Mouse (Mus musculus) adrenal gland, postnatal 36 days (tissue): ENCODE results near the gene Cdkn1a. TPM values are rescaled to one million over a fixed set of nuclear protein-coding genes. Genes with fewer than 3 reads are reported as not detected.

ENCODE experiments used
- DNase-seq, 2 experiments: peaks; one replicate each; pipeline ENCODE4 v3.0.0; 2021; ENCODE audit warnings: mixed read lengths in 1 of 2
- total RNA-seq, 2 experiments: library from RNA; stranded (reverse); gene quantifications; 2 replicates each; pipeline ENCODE4 v1.2.3; 2021

Gene Cdkn1a
- total RNA-seq, 2 experiments from 2014 or later = 22.1 to 78.4 TPM

DNA sequence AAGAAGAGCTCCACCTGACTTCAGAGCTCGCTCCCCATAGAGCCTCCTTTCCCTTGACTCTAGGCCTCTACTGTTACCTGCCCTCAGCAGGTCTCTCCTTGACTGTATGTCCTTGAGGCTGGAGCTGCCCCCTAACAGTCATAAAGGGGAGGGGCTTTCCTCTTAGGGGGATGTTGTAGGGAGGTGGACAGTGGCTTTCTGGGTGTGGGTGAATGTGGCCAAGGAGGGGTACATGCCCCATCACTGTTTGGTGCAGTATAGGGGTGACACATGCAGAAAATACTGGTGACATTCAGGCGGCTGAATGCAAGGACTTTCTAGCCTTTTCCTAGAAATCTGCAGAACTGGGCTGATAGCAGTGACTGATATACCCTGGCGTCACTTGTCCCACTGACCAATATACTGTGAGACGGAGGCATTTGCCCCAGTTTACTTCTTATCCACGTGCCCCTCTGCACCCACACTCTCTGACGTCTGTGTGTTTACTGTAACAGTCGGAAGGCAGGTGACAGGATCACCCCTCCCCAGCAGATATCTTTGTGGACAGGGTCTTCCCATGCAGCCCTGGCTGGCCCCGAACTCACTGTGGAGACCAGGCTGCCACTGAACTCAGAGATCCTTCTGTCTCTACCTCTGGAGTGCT, 26.4 kb downstream of the Cdkn1a start:
- DNase-seq = no peak

DNA sequence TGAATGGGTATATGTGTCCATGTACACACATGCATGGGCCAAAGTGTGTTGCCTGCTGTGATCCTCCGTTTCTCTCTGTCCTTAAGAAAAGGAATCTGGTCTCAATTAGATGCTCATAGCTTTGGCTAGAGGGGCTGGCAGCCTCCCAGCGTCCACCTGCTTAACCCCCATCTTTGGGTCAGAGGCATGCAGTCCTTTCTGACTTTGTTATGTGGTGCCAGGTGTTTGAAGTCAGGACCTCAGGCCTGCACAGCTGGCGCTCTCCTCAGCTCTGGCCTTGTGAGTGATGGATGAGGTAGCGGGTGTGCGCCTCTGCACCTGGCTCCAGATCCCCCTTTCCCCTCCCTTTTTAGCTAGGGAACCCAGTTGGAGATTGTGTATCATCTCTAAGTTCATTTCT, 27.3 kb downstream of the Cdkn1a start:
- DNase-seq = no peak

DNA sequence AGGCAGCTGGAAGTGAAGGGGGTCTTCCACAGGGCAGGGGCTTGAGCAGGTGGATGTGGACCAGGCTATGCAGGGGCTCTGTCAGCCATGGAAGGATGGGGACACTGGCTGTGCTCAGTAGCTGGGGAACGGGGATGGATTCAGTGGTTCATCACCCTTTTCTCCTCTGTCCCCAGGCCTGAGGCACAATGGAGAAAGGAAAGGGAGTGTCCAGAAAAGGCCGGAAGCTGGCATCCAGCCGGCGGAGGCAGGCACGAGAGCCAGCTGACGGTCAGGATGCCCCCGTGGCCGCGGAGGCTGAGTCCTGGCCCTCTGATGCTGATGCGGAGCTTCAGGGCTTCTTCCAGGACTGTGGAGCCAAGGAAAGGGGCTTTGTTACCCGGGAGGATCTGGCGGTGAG, 29.9 kb downstream of the Cdkn1a start:
- DNase-seq = peak; percentile 22 to 47

DNA sequence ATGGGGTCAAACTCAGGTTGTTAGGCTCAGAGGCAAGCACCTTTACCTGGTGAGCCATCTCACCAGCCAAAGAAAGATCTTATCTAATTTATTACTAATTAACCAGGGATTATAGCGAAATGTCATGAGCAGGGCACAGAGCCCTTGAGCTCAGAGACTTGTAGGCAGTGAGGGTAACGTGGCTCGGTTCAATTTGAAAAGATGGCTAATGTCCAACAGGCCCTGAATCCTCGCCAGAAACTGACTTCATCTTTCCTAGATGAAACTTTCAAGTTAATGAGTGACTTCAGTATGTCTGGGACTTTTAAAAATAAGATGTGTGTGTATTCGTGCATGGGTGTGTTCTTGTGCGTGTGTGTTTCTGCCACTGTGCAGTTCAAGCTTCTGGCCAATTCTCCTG, 32.0 kb downstream of the Cdkn1a start:
- DNase-seq = peak; percentile 70 to 71

DNA sequence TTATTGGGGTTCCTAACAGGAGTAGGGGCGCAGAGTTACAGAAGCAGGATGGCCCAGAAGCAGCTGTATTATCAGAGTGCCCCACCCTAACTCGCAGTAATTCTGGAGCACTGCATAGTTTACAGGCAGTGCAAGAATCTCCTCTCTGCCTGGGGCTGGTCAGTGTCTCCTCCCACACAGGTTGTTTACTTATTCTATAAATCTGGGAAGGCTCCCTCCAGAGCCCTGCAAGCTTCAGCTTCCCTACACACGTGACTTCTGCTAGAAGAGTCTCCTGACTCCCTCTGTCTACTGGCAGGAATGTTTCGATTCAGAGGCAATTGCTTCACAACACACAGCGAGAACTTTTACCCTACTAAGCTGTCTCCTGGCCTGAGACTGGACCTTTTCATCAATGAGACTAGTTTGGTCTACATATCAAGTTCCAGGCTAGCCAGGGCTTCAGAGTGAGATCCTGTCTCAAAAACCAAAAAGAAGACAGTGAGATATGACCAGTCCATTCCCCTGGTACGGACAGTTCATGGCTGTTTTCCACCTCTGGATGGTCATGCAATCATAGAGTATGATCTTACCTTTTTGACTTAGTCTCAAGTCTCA, 32.9 kb downstream of the Cdkn1a start:
- no peak for DNase-seq

DNA sequence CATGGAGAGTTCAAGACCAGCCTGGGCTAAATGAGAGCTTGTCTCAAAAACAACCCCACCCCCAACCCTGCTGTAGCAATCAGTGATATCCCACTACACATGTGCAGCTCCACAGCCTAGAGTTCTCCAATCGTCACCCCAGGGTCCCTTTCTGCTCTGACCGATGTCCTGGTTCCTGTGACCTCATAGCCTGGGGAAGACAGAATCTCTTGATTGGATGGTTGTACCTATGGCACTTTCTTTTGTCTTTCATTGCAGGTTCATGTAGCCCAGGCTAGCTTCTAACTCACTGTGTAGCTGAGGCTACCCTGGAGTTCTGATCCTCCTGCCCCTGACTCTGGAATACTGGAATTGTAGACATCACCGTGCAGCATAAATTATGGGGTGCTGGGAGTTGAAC, 35.8 kb downstream of the Cdkn1a start:
- no peak for DNase-seq

DNA sequence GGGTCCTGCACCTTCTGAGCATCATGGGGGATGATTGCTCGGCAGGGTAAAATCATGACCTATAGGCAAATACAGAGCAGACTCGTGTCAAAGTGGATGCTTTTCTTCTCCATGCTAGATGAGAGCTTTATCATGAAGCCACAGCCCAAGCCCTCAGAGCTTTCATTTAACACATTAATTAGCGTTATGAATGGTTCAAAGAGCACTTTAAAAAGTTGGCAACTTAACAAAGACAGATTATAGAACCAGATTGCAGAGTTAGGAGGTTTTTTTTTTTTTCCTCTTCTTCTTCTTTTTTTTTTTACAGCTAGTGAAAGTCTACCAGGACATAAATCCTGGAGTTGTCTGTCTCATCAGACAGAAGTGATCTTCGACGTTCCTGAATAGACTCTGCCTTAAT, 38.6 kb downstream of the Cdkn1a start:
- no peak for DNase-seq

DNA sequence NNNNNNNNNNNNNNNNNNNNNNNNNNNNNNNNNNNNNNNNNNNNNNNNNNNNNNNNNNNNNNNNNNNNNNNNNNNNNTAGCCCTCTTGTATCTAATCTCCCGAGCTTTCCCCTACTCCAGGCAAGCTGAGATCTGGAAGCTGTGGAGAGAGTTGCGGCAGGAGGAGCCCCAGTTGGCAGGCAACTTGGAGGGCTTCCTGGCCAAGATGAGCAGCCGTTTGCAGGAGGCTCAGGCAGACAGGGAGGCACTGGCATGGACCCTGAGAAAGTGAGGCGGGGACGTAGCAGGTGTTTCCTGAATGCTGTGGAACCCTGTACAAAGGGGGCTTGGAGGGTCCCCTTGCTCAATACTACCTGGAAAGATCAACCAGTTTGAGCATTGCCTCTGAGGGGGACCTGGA, 44.3 kb downstream of the Cdkn1a start:
- DNase-seq = peak in 1 of 2 experiments; percentile 18

DNA sequence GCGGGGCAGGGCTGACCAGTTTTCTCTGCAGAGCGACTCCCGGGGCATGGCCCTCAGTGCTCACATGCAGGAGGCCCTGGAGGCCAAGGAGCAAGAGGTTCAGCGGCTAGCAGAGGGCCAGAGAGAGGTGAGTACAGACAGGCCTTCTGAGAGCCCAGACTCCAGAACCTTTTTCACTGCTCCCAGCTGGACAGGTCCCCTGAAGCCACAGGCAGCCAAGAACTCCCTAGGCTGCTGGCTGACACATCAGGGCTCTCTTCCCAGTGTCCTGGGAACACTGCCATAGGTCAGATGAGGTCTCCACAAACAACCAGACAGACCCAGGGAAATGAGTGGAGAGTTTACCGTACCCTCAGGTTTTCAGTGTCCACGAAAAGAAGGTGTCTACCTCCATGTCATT, 45.5 kb downstream of the Cdkn1a start:
- DNase-seq = peak; percentile 80 to 84

DNA sequence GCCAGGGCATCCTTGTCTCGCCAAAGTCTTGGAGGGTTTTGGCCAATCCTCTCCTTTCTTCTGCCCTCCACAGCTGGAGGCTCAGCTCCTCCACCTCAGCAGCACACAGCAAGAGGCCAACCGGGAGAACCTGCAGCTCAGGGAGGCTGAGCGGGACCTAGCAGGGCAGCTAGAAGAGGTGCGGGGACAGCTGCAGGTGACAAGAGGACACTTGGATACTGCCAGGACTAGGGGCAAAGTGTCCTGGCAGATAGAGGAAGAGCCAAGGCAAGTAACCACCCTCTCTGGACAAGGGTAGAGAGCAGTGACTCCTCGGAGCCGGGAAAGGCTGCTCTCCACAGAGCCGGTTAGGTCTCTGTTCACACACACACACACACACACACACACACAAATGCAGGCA, 47.1 kb downstream of the Cdkn1a start:
- no peak for DNase-seq

DNA sequence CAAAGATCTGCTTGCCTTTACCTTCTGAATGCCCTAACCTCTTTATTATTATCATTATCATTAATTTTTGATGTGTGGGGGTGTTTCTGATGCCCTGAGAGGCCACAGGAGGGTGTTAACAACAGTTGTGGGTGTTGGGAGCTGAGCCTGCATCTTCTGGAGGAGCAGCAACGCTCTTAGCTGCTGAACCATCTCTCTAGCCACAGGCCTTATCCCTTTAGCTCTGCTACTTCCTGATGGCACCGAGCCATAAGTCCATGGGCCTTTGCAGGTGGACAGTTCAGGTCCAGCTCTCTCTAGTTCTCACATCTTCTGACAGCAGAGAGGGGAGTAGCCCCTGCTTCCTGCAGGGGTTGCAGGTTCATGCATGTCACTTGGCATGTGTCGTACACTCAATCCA, 50.8 kb downstream of the Cdkn1a start:
- DNase-seq = no peak

DNA sequence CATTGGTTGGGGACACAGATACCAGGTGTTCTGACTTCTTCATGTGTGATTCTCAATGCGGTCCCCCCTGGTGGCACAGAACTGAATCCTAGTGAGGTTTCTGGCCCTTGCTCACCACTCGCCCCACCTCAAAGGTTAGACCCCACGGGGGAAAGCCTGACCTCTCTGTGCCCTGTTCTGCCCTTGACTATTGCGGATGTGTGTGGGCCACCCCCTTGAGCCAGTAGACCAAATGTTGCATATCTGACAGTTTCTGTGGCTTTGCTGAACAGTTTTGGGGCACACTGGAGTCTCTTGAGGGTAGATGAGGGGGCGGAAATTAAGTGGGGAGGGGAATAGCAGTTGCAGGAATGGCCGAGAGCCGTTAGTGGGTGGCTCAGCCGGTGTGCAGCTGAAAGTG, 52.5 kb downstream of the Cdkn1a start:
- DNase-seq = no peak

DNA sequence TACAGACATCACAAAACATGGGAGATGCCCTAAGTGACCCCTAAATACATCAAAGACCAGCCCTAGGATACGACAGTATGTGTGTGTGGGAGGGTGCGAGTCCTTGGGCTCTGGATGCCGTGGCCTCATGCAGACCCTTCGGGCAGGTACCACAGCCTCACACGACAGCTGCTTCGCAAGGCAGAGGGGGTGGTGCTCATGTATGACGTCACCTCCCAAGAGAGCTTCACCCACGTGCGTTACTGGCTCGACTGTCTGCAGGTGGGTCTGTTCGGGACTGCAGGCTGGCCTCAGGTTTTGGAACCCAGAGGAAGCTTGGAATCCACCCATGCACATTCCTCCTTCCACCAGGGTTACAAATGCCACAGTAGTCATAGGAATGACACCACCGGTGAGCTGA, 54.3 kb downstream of the Cdkn1a start:
- no peak for DNase-seq

DNA sequence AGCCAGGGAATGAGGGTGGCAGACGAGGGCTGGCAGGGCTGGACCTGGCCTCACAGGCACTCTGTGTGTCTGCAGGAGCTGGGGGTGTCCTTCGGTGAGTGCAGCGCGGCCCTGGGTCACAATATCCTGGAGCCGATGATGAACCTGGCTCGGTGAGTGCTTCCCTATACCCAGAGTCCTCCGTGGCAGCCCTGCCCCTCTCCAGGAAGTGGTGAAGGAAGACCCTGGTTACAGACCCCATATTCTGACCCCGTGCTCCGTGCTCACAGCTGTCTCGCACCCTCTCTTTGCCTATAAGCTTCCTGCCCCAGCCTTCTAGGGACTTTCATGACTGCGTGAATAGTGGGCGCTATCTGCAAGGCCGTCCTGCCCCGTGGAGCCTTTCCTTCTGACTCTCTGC, 56.5 kb downstream of the Cdkn1a start:
- DNase-seq = no peak

DNA sequence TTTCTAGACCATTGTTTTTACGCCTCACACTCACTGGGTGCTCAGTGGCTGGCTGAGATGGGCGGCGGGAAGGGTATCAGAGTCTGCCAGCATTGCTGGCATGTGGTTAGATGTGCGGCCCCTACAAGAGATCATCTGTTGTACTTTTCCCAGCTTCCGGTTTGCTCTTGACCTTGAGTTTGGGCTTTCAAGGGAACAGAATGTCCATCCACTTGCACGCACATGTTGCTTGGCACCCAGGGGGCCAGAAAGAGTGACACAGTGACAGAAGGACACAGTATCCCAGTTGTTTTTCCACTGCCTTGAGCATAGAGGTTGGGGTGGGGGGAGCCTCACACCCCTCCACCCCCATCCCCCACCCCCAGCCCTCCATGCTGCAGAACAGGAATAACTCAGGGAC, 57.0 kb downstream of the Cdkn1a start:
- peak in 1 of 2 experiments; percentile 47 for DNase-seq

DNA sequence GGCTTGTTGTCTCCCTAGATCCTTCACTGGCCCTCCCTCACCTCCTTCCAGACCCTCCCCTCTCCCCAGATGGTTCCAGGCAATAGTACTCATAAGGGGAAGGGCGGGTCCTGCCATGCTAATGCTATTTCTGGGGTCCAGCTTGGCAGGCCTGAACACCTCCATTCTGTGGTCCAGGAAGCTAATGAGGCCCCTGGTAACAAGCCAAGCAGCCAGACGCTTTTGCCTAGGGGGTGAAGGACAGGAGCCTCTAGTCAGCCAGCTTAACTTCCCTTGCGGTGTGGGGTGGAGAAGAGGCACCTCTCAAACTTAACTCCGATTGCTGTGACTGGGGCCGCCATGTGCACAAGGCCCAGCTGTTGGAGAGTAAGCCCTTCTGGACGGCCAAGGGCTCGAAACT, 59.0 kb downstream of the Cdkn1a start:
- no peak for DNase-seq

Other genes starting within 250 kb of the Cdkn1a start
- gene Pnpla1, start 232.6 kb upstream of the Cdkn1a start, total RNA-seq = under 1 TPM in 1 of 2 experiments, not detected in 1; 0.23 TPM
- gene 4930539E08Rik, start 175.7 kb upstream of the Cdkn1a start, total RNA-seq = not detected
- gene Pxt1, start 147.1 kb upstream of the Cdkn1a start, total RNA-seq = not detected
- 10 to 100 TPM; 54.8 to 60.0 TPM for gene Kctd20, start 139.0 kb upstream of the Cdkn1a start, total RNA-seq
- 10 to 100 TPM; 53.4 to 55.9 TPM for gene Stk38, start 83.0 kb upstream of the Cdkn1a start, total RNA-seq
- 100 to 1,000 TPM; 147 to 148 TPM for gene Srsf3, start 58.3 kb upstream of the Cdkn1a start, total RNA-seq
- gene Rab44, start 23.2 kb downstream of the Cdkn1a start, total RNA-seq = under 1 TPM; 0.20 to 0.50 TPM
- under 1 TPM; 0.17 to 0.76 TPM for gene Cpne5, start 147.2 kb downstream of the Cdkn1a start, total RNA-seq
- gene Ppil1, start 173.2 kb downstream of the Cdkn1a start, total RNA-seq = 10 to 100 TPM; 20.4 to 25.3 TPM
- gene BC004004, start 177.8 kb downstream of the Cdkn1a start, total RNA-seq = 100 to 1,000 TPM; 112 to 130 TPM
- gene Pi16, start 226.7 kb downstream of the Cdkn1a start, total RNA-seq = 10 to 100 TPM; 29.3 to 50.8 TPM